Mouse (Mus musculus): ENCODE measurements around the gene Slc3a2.

DNA sequence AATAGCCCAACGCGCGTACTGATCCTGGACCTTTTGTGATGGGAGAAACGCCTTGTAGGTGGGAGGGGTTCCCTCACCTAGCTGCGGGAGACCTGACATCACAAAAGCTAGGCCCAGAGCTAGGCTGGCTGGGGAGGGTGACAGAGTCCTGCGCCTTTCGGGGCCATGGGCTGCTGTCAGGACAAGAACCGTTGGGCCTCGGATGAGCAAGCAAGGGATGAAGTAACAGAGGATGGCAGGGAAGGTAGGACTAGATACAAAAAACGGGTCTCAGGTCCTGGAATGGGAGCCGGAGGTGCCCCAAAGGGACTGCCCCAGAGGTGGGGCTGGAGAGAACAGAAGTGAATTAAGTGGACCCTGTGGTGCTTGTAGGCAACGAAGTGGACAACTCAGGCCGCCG lies 17.4 kb upstream of the Slc3a2 start, which contains the start of gene 1700092M07Rik:
- TF ChIP-seq CTCF (IDR thresholded peaks at IDR 0.05; ENCODE audit: borderline replicate concordance, insufficient read depth, low read depth, low read length) (no peak), POLR2A (IDR thresholded peaks at IDR 0.05; ENCODE audit: borderline replicate concordance, insufficient read depth, low read length) (no peak)
